Mouse (Mus musculus): ENCODE data around the gene Col4a2.
"Not testable (repeated sequence)": the region's sequence is repeated elsewhere in the genome, so short reads cannot be mapped to it uniquely, and the experiment has no call there.

The Col4a2 gene

GRCm38 (mm10) chr8:11492340-11492739, 179.7 kb downstream of the Col4a2 start:
- not testable (repeated sequence) for DNase-seq (ENCODE audit: low spot score)

- DNase-seq (ENCODE audit: low spot score) = peak; percentile 82
Measured at GRCm38 (mm10) chr8:11497017-11497990, 184.7 kb downstream of the Col4a2 start, which contains the start of gene Naxd. Gene Naxd (plus strand): TSS chr8:11497506.

- no peak for DNase-seq (ENCODE audit: low spot score)
Measured at GRCm38 (mm10) chr8:11498281-11498680, 185.7 kb downstream of the Col4a2 start.
